Mouse (Mus musculus) spleen, adult 2 months (tissue): Measurements from ENCODE around the gene Npb. TPM values are rescaled to one million over a fixed set of nuclear protein-coding genes. Genes with fewer than 3 reads are reported as not detected.

Experiments
- DNase-seq, 2 experiments: peaks; one replicate each; pipeline versions ENCODE4 v3.0.0 to v3.0.0-alpha.2; 2012 to 2021; ENCODE audit warnings: low spot score in 2 of 2, low read depth in 1 of 2
- H3K27ac ChIP-seq: fragments of 200-500 bp; 2 replicates; pipeline ENCODE4 v1.5.1; 2012; ENCODE audit warnings: low read length, inconsistent platforms; ENCODE audit not compliant: insufficient read depth
- H3K27me3 ChIP-seq: fragments of 200-500 bp; 2 replicates; pipeline ENCODE4 v1.6.1; 2012; ENCODE audit warnings: mild to moderate bottlenecking, moderate library complexity, low read length, inconsistent platforms; ENCODE audit not compliant: control insufficient read depth, insufficient read depth
- H3K36me3 ChIP-seq: fragments of 200-500 bp; 2 replicates; pipeline ENCODE4 v1.6.1; 2012; ENCODE audit warnings: mild to moderate bottlenecking, low read length, inconsistent platforms; ENCODE audit not compliant: control insufficient read depth, insufficient read depth
- H3K4me1 ChIP-seq: fragments of 200-500 bp; 2 replicates; pipeline ENCODE4 v1.6.1; 2011; ENCODE audit warnings: inconsistent platforms; ENCODE audit not compliant: control insufficient read depth, insufficient read depth, insufficient read length
- H3K4me3 ChIP-seq: fragments of 200-500 bp; 2 replicates; pipeline ENCODE4 v1.5.1; 2011; ENCODE audit warnings: mild to moderate bottlenecking, inconsistent platforms; ENCODE audit not compliant: insufficient read depth, insufficient read length; ENCODE audit errors: extremely low read depth
- CTCF ChIP-seq: fragments of 200-500 bp; IDR thresholded peaks from 2 replicates; pipeline ENCODE4 v1.5.1; 2011; ENCODE audit warnings: mild to moderate bottlenecking, inconsistent platforms; ENCODE audit not compliant: insufficient read depth, insufficient read length, insufficient replicate concordance; ENCODE audit errors: extremely low read depth
- POLR2A ChIP-seq: fragments of 200-500 bp; IDR thresholded peaks from 2 replicates; pipeline ENCODE4 v1.6.1; 2011; ENCODE audit warnings: low read depth, low read length, inconsistent platforms
- WGBS: fragments of 180-500 bp; shearing (Covaris S2); methylation state at CpG from one replicate; pipeline ENCODE4 v1.1.7; 2018; 5-methylcytosine and 5-hydroxymethylcytosine counted together
- polyA plus RNA-seq: library from polyadenylated mRNA; depleted of rRNA; stranded (reverse); fragments of >200 nt; gene quantifications from 2 replicates; pipeline ENCODE4 v1.2.3, GENCODE M21; 2012

Npb gene
- polyA plus RNA-seq, 1 experiment, result 4.4 TPM

DNA sequence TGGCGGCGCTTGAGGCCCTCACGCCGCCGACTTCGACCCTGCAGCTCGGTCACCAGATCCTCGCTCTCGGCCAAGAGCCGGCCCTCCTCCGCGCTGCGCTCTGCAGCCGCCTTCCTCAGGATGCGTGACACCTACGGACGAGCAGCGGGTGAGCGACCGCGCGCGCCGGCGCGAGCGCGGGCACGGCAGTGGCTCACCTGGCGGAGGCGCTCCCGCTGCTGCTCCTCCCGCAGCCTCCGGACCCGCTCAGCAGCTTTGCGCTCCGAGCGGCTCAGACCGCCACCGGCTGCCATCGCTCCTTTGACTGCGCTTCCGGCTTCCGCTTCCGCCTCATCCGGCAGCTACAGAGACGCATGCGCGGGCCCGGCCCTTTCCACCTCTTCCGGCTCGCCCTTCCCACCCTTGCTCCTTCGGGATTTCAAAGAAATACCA lies 16.4 kb downstream of the Npb start:
- peaks cover 29% of the 10 kb centered on the region for H3K36me3 ChIP-seq

DNA sequence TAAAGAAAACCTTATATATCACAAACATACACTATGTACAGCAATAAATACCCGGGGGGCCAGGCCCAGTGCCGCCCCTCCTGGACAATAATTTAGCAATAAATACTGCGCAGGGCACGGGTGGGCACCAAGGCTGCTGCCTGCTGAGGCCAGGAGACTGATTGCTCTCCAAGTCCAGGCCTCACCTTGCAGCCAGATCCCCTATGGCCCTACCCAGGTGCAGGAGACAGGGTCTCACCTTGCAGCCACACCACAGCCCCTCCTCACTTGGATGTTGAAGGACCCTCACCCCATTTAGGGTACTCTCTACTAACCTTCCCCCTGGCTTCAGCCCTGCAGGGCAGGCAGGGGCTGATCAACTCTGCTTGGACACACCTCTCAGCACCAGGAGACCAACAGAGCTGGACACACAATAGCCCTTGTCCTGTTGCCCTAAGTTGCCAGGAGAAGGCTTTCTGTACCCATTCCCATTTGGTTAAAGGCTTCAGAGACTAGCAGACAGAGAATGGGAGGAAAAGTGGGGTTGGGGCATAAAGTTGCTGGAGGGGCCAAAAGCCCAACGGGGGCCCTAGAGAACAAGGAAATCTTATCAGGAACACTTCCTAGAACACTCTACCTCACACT lies 17.0 kb downstream of the Npb start, which contains the start of gene Sirt7:
Gene Sirt7, minus strand, starts transcription at position 89 of the 624 bp plus-strand sequence.
- peak within 1 kb of the TSS; percentile 95 for H3K4me3 ChIP-seq
- peak within 1 kb of the TSS; percentile 75 for H3K27ac ChIP-seq
- DNase-seq, result no peak
- H3K27me3 ChIP-seq, result no peaks in the 10 kb centered on the region
- TF ChIP-seq CTCF, result no peak
- no peak for TF ChIP-seq POLR2A
- peaks cover 23% of the 10 kb centered on the region for H3K36me3 ChIP-seq
- 11% methylated on average over 5 of the region's 5 CpGs for WGBS
- peaks cover 33% of the 10 kb centered on the region for H3K4me1 ChIP-seq

More for the DNA sequence above, 16.4 kb downstream of the Npb start:
- under 1% methylated on average over 51 of the region's 53 CpGs for WGBS
- Histone ChIP-seq H3K4me1 (peaks cover 27% of the 10 kb centered on the region), H3K27me3 (no peaks in the 10 kb centered on the region), H3K4me3 (peak overlapping the region; percentile 95), H3K27ac (peak overlapping the region; percentile 75)
- TF ChIP-seq POLR2A (peak; percentile 92), CTCF (no peak)
- DNase-seq, result peak; percentile 59 to 86

DNA sequence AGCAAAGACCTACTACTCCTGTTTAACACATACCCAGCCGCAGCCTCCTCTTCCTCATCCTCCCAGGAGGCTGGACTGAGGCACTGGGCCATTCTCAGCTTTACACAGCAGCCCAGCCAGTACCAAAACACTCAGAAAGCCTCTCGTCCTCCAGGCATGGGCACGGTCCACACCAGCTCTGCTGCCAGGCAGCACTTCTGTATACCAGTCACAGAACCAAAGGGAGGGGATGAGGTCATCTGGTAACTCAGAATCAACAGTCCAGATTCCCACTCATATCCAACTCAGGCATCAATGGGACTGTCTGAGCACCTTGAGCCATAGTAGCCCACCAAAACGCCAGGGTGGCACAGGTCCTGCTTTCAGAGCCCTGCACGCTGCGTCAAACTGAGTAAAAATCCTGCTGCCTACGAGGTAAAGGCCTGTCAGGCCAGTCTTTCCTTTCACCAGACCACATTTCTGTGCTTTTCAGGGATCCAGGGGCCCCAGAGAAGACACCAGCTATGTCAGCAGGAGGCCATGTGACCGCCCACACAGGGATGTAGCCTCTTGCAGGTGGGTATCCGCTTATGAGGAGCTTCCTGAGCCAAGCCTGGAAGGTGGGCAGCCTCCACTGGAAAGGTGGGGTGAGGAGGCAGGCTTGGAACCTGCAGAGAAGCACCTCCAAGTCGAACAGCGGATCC lies 18.6 kb downstream of the Npb start:
- TF ChIP-seq CTCF (no peak), POLR2A (no peak)
- no peak for DNase-seq
- no peak overlapping the region for H3K4me3 ChIP-seq
- 80% methylated on average over 11 of the region's 11 CpGs for WGBS
- peak overlapping the region; percentile 81 for H3K27ac ChIP-seq
- H3K36me3 ChIP-seq, result peaks cover 10% of the 10 kb centered on the region
- no peaks in the 10 kb centered on the region for H3K27me3 ChIP-seq
- peaks cover 48% of the 10 kb centered on the region for H3K4me1 ChIP-seq

DNA sequence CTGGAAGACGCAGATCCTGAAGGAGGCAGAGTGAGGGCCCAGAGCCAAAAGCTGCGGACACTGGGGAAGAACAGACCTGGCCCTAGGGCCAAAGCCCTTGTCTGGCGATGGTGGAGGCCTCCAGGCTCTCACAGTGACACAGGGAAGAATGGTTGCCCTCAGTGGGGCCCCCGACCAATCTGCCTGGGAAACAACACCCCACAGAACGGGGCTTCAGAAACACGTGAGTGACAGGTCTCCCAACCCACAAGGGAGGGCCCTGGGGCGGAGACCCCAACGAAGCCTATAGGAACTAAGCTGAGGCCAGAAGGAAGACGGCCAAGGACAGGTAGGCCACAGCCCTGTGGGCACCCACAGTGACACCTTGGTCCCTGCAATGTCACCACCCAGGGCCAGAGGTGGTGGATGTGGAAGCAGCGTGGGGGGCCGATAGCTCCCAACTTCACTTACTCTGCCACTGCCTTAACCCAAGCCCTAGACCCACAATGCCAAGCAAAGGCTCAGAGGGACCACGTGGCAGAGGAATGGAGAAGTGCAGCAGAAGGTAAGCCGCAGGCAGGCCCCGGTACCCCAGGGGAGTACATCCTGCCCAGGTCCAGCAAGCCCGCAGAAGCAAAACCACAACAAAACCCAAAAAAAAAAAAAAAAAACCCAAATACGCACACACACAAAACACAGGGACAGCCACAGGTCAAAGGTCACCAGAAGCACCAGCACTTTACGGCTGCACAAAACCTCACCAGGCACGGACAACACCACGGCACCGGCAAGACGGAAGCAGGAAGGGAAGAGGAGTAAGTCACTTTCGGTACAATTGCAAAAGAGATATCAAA lies 19.4 kb downstream of the Npb start:
- Histone ChIP-seq H3K4me3 (peak overlapping the region; percentile 35; the same call in 1 of the 2 replicates), H3K36me3 (peaks cover 6% of the 10 kb centered on the region), H3K27me3 (no peaks in the 10 kb centered on the region), H3K4me1 (peaks cover 53% of the 10 kb centered on the region), H3K27ac (peak overlapping the region; percentile 81)
- TF ChIP-seq CTCF, result no peak
- DNase-seq, result peak; percentile 70 to 72
- 16% methylated on average over 22 of the region's 22 CpGs for WGBS

DNA sequence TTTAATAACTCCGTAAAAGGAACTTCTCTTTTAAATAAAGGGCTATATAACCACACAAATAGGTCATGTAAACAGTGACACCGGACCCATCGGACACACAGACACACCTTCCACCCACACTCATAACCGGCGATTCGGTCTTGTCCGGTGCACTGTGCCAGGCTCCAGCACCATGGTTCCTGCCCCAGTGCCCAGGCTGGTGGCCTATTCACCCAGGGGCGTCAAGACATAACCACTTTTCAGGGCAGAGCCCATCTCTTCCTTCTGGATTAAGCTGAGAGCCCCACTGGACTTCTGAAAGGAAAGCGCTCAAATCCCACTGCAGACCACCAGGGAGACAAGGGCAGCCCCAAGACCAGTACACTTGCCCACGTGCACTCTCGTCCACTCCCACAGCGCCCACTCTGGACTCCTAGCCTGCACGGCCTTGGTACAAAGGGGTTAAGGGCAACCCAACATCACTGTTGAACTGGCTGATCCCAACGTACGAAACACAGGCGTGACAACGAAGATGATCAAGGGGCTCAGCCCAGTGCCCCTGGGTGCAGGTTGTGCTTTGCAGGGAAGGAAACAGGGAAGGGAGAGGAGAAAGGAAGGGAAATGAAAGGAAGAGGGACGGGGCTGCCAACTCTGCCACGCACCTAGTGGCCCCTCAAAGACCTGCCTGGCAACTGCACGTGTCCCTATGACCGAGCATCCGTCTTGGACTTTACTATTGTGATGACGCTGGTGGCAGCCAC lies 20.5 kb downstream of the Npb start:
- Histone ChIP-seq H3K4me3 (0 out of 2 replicates have a peak overlapping the region, but pooled peaks have one; percentile 56), H3K36me3 (0 out of 2 replicates have a peak, but pooled peaks cover 1% of the 10 kb centered on the region), H3K27ac (no peak overlapping the region), H3K27me3 (no peaks in the 10 kb centered on the region), H3K4me1 (peaks cover 53% of the 10 kb centered on the region)
- TF ChIP-seq CTCF (no peak), POLR2A (no peak)
- DNase-seq, result no peak
- WGBS, result 79% methylated on average over 23 of the region's 23 CpGs

DNA sequence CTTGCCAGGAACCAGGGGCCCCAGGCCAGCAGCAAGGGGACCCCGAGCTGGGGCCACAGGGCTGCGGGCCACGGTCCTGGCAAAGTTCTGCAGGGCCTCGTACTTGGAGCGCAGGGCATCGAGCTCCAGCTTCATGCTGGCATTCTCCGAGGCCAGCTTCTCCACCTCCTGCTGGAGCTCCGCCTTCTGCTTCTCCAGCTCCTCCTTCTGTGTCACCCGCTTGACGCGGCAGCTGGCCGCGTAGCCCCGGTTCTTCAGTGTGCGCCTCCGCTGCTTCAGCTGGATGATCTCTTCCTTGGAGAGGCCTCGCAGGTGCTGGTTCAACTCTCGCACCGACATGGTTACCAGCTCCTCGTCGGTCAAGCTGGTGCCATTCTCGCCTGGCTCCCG lies 21.1 kb downstream of the Npb start:
- Histone ChIP-seq H3K36me3 (0 out of 2 replicates have a peak, but pooled peaks cover 1% of the 10 kb centered on the region), H3K4me3 (peak overlapping the region; percentile 56), H3K27me3 (no peaks in the 10 kb centered on the region), H3K4me1 (peaks cover 51% of the 10 kb centered on the region), H3K27ac (peak overlapping the region; percentile 80)
- WGBS, result 12% methylated on average over 23 of the region's 23 CpGs
- peak; percentile 34 for TF ChIP-seq POLR2A
- no peak for TF ChIP-seq CTCF
- peak in 1 of 2 experiments; percentile 47 for DNase-seq
